Mouse (Mus musculus): ENCODE data around the gene Kdm6a. TPM values are rescaled to one million over a fixed set of nuclear protein-coding genes. Genes with fewer than 3 reads are reported as not detected.

Gene Kdm6a
- polyA plus RNA-seq, 1 experiment from 2014 or later = 25.1 TPM

DNA sequence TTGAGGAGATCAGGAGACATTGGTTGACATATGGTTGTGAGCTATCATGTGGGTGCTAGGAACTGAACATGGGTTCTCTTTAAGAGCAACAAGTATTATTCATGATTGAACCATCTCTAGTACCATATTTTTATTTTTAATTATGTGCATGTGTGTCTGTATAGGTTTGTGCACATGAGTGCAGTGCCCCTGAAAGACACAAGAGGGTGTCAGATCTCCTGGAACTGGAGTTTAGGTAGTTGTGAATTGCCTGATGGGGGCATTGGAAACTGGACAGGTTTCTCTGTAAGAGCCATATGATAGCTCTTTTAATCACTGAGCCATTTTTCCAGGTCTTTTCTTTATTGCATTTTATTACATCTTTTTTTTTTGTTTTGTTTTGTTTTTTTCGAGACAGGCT, 6.6 kb downstream of the Kdm6a start:
- H3K4me2 ChIP-seq = no peak overlapping the region
- no peak overlapping the region for H3K9ac ChIP-seq (ENCODE audit: low read depth, low read length)
- H3K4me3 ChIP-seq (ENCODE audit: low read depth, low read length) = no peak overlapping the region
- no peaks in the 10 kb centered on the region for H3K4me1 ChIP-seq (ENCODE audit: control insufficient read depth, insufficient read depth, low read length)
- WGBS (ENCODE audit: insufficient replicate concordance) = 88% methylated on average over 1 of the region's 1 CpGs
- no peaks in the 10 kb centered on the region for H3K27me3 ChIP-seq (ENCODE audit: control insufficient read depth, insufficient read depth, low read length)
- no peaks in the 10 kb centered on the region for H3K36me3 ChIP-seq (ENCODE audit: control insufficient read depth, insufficient read depth, low read length)
- ATAC-seq (replicated peaks; ENCODE audit: insufficient number of reproducible peaks, low FRiP score, low TSS enrichment) = no peak
- H3K27ac ChIP-seq (ENCODE audit: low read depth, low read length) = no peak overlapping the region
- H3K9me3 ChIP-seq (replicated peaks; ENCODE audit: control insufficient read depth, low read length) = no peaks in the 10 kb centered on the region

DNA sequence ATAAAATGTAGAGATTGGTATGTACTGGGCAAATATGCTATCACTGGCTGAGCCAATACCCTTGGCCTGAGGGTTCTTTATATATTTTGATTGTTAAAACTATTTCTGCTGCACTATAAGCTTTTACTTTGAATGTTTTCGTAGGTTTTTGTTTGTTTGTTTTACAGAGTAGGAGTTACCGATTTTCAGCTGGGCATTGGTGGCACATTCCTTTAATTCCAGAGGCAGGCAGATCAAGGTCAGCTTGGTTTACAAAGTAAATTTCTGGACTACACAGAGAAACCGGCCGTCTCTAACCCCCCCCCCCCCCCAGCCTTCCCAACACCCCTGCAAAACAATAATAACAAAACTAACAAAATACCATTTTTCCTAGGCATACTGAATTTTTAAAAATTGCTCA, 12.5 kb downstream of the Kdm6a start:
- no peak overlapping the region for H3K27ac ChIP-seq (ENCODE audit: low read depth, low read length)
- peaks cover 2% of the 10 kb centered on the region; the same call in 1 of the 2 replicates for H3K4me1 ChIP-seq (ENCODE audit: control insufficient read depth, insufficient read depth, low read length)
- H3K27me3 ChIP-seq (ENCODE audit: control insufficient read depth, insufficient read depth, low read length) = no peaks in the 10 kb centered on the region
- no peaks in the 10 kb centered on the region for H3K36me3 ChIP-seq (ENCODE audit: control insufficient read depth, insufficient read depth, low read length)
- no peak overlapping the region for H3K4me3 ChIP-seq (ENCODE audit: low read depth, low read length)
- ATAC-seq (replicated peaks; ENCODE audit: insufficient number of reproducible peaks, low FRiP score, low TSS enrichment) = no peak
- no peak overlapping the region for H3K9ac ChIP-seq (ENCODE audit: low read depth, low read length)
- H3K4me2 ChIP-seq = no peak overlapping the region
- H3K9me3 ChIP-seq (replicated peaks; ENCODE audit: control insufficient read depth, low read length) = no peaks in the 10 kb centered on the region
- 23% methylated on average over 4 of the region's 4 CpGs for WGBS (ENCODE audit: insufficient replicate concordance)

DNA sequence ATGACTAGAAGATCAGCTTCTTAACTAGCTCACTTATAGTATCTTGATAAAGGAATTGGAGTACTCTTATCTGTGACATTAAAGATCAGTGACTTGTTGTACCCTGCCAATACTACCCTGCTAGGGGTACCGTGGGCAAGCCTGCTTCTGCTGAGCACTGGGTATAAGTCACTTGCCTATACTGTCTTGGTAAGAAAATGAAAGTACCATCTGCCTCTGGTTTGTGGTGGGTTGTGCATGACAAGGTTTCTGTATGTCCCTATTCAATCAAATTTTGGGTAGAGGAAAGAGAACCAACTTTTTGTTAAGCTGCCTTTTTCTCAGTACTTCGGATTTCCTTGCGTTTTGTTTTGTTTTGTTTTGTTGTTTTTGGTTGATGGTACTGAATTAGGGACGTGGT, 15.4 kb downstream of the Kdm6a start:
- no peak overlapping the region for H3K4me2 ChIP-seq
- no peak overlapping the region for H3K4me3 ChIP-seq (ENCODE audit: low read depth, low read length)
- H3K4me1 ChIP-seq (ENCODE audit: control insufficient read depth, insufficient read depth, low read length) = peaks cover 2% of the 10 kb centered on the region; the same call in 1 of the 2 replicates
- H3K27ac ChIP-seq (ENCODE audit: low read depth, low read length) = no peak overlapping the region
- WGBS (ENCODE audit: insufficient replicate concordance) = 78% methylated on average over 4 of the region's 4 CpGs
- H3K36me3 ChIP-seq (ENCODE audit: control insufficient read depth, insufficient read depth, low read length) = no peaks in the 10 kb centered on the region
- no peaks in the 10 kb centered on the region for H3K27me3 ChIP-seq (ENCODE audit: control insufficient read depth, insufficient read depth, low read length)
- no peak for ATAC-seq (replicated peaks; ENCODE audit: insufficient number of reproducible peaks, low FRiP score, low TSS enrichment)
- no peaks in the 10 kb centered on the region for H3K9me3 ChIP-seq (replicated peaks; ENCODE audit: control insufficient read depth, low read length)
- no peak overlapping the region for H3K9ac ChIP-seq (ENCODE audit: low read depth, low read length)

DNA sequence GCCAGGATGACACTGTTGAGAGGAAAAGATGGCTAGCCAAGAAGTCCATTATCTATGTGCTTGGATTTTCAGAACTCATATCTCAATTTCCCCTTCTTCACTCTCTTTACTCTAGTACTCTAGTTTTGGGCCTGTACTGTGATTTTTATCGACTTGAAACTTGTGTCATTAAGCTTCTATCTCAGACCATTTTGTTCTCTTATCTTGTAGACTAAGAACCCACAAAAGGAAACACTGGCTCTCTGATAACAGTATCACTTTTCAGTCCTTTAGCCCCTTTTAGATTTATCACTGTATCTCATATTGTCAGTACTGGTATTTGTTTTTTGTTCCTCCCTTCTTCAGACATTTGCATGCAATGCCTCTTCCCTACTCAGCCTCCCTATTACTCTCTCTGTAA, 17.1 kb downstream of the Kdm6a start:
- H3K4me3 ChIP-seq (ENCODE audit: low read depth, low read length) = no peak overlapping the region
- no peaks in the 10 kb centered on the region for H3K27me3 ChIP-seq (ENCODE audit: control insufficient read depth, insufficient read depth, low read length)
- no peaks in the 10 kb centered on the region for H3K36me3 ChIP-seq (ENCODE audit: control insufficient read depth, insufficient read depth, low read length)
- no peak for ATAC-seq (replicated peaks; ENCODE audit: insufficient number of reproducible peaks, low FRiP score, low TSS enrichment)
- H3K9me3 ChIP-seq (replicated peaks; ENCODE audit: control insufficient read depth, low read length) = no peaks in the 10 kb centered on the region
- no peak overlapping the region for H3K9ac ChIP-seq (ENCODE audit: low read depth, low read length)
- 15% methylated on average over 1 of the region's 1 CpGs for WGBS (ENCODE audit: insufficient replicate concordance)
- no peak overlapping the region for H3K4me2 ChIP-seq
- H3K27ac ChIP-seq (ENCODE audit: low read depth, low read length) = no peak overlapping the region
- H3K4me1 ChIP-seq (ENCODE audit: control insufficient read depth, insufficient read depth, low read length) = peaks cover 2% of the 10 kb centered on the region; the same call in 1 of the 2 replicates

DNA sequence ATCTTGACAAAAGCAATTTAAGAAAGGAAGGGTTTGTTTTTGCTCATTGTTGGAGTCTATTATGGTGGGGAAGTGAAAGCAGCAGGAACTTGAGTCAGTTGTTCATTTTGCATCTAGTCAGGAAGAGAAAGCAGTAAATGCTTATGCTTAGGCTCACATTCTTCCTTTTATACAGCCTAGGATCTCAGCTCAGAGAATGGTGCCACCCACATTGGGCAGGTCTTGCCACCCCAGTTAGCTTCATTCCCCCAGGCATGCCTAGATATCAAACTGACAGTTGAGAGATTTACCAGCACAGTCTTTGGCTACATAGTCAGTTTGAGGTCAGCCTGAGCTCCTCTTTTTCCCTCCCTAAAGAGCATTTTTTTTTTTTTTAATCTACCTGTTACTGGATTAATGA, 24.8 kb downstream of the Kdm6a start:
- no peaks in the 10 kb centered on the region for H3K9me3 ChIP-seq (replicated peaks; ENCODE audit: control insufficient read depth, low read length)
- no peak overlapping the region for H3K4me2 ChIP-seq
- H3K9ac ChIP-seq (ENCODE audit: low read depth, low read length) = no peak overlapping the region
- no peaks in the 10 kb centered on the region for H3K27me3 ChIP-seq (ENCODE audit: control insufficient read depth, insufficient read depth, low read length)
- no peak overlapping the region for H3K27ac ChIP-seq (ENCODE audit: low read depth, low read length)
- H3K36me3 ChIP-seq (ENCODE audit: control insufficient read depth, insufficient read depth, low read length) = no peaks in the 10 kb centered on the region
- no peak overlapping the region for H3K4me3 ChIP-seq (ENCODE audit: low read depth, low read length)
- ATAC-seq (replicated peaks; ENCODE audit: insufficient number of reproducible peaks, low FRiP score, low TSS enrichment) = no peak
- no peaks in the 10 kb centered on the region for H3K4me1 ChIP-seq (ENCODE audit: control insufficient read depth, insufficient read depth, low read length)

DNA sequence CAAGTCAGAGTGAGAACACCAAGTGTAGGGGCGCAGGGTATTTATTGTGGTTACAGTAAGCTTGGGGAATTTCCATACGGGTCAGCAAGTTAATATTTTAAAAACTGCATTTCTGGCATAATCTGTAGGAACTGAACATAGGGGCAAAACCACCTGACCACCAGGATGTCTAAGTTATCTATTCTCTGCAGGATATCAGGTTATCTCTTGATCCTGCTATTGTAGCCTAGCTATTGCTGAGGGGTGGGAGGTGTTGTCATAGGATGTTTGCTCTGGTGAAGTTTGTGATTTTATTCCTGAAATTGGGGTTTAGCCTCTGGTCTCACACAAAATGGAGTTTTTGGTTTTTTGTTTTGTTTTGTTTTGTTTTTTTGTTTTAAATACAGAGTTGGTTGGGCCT, 25.9 kb downstream of the Kdm6a start:
- Histone ChIP-seq H3K4me3 (ENCODE audit: low read depth, low read length) (no peak overlapping the region), H3K9me3 (replicated peaks; ENCODE audit: control insufficient read depth, low read length) (no peaks in the 10 kb centered on the region), H3K9ac (ENCODE audit: low read depth, low read length) (no peak overlapping the region), H3K27me3 (ENCODE audit: control insufficient read depth, insufficient read depth, low read length) (no peaks in the 10 kb centered on the region), H3K27ac (ENCODE audit: low read depth, low read length) (no peak overlapping the region), H3K4me2 (no peak overlapping the region), H3K4me1 (ENCODE audit: control insufficient read depth, insufficient read depth, low read length) (no peaks in the 10 kb centered on the region), H3K36me3 (ENCODE audit: control insufficient read depth, insufficient read depth, low read length) (no peaks in the 10 kb centered on the region)
- ATAC-seq (replicated peaks; ENCODE audit: insufficient number of reproducible peaks, low FRiP score, low TSS enrichment) = no peak
- WGBS (ENCODE audit: insufficient replicate concordance) = 75% methylated on average over 2 of the region's 2 CpGs

DNA sequence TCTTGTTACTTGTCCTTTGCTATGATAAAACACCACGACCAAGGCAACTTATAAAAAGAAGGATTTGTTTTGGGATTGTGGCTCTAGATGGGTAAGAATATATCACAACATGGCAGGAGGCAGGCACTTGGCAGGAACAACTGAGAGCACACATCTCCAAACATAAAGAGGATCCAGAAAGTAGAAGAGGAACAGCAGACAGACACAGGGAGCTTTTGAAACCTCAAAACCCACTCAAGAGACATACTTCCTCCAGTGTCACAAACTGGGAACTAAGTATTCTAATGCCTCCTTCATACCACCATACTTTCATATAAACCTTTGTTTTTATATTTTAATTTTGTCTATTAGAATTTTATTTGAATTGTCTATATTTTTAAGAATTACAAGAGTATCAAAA, 77.2 kb downstream of the Kdm6a start:
- no peak overlapping the region for H3K9ac ChIP-seq (ENCODE audit: low read depth, low read length)
- no peaks in the 10 kb centered on the region for H3K27me3 ChIP-seq (ENCODE audit: control insufficient read depth, insufficient read depth, low read length)
- H3K4me1 ChIP-seq (ENCODE audit: control insufficient read depth, insufficient read depth, low read length) = no peaks in the 10 kb centered on the region
- no peak overlapping the region for H3K4me3 ChIP-seq (ENCODE audit: low read depth, low read length)
- H3K27ac ChIP-seq (ENCODE audit: low read depth, low read length) = no peak overlapping the region
- peaks cover 4% of the 10 kb centered on the region for H3K36me3 ChIP-seq (ENCODE audit: control insufficient read depth, insufficient read depth, low read length)
- no peak for ATAC-seq (replicated peaks; ENCODE audit: insufficient number of reproducible peaks, low FRiP score, low TSS enrichment)
- H3K4me2 ChIP-seq = no peak overlapping the region
- WGBS (ENCODE audit: insufficient replicate concordance) = 81% methylated on average over 1 of the region's 1 CpGs
- no peaks in the 10 kb centered on the region for H3K9me3 ChIP-seq (replicated peaks; ENCODE audit: control insufficient read depth, low read length)

DNA sequence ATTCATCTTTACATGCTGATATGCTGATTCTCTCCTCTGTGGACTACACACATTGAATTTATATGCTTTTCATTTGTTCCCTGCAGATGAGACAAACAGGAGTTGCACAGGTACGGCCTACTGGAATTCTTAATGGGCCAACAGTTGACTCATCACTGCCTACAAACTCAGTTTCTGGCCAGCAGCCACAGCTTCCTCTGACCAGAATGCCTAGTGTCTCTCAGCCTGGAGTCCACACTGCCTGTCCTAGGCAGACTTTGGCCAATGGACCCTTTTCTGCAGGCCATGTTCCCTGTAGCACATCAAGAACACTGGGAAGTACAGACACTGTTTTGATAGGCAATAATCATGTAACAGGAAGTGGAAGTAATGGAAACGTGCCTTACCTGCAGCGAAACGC, 88.2 kb downstream of the Kdm6a start:
- Histone ChIP-seq H3K27ac (ENCODE audit: low read depth, low read length) (no peak overlapping the region), H3K9ac (ENCODE audit: low read depth, low read length) (no peak overlapping the region), H3K27me3 (ENCODE audit: control insufficient read depth, insufficient read depth, low read length) (no peaks in the 10 kb centered on the region), H3K9me3 (replicated peaks; ENCODE audit: control insufficient read depth, low read length) (no peaks in the 10 kb centered on the region), H3K36me3 (ENCODE audit: control insufficient read depth, insufficient read depth, low read length) (peaks cover 5% of the 10 kb centered on the region; the same call in 1 of the 2 replicates), H3K4me3 (ENCODE audit: low read depth, low read length) (no peak overlapping the region), H3K4me2 (no peak overlapping the region), H3K4me1 (ENCODE audit: control insufficient read depth, insufficient read depth, low read length) (no peaks in the 10 kb centered on the region)
- no peak for ATAC-seq (replicated peaks; ENCODE audit: insufficient number of reproducible peaks, low FRiP score, low TSS enrichment)
- WGBS (ENCODE audit: insufficient replicate concordance) = 89% methylated on average over 4 of the region's 4 CpGs

DNA sequence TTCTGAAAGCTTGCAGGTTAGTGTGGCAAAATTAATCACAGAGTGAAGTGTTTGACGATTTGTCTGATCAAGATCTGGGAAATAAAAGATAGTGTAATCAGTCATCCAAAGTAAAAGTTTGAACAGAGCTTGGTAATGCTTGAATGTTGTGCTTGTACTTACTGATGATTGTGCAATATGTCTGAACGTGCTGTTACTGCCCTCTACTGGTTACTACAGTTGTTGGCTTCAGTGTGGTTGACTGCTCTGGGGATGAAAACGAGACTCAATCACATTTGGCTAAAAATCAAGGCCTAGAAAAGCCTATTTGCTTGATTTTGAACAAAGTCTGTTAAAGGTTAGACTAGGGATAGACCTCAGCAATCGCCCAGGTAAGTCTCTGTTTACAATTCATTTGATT, 92.4 kb downstream of the Kdm6a start:
- H3K9me3 ChIP-seq (replicated peaks; ENCODE audit: control insufficient read depth, low read length) = no peaks in the 10 kb centered on the region
- H3K4me3 ChIP-seq (ENCODE audit: low read depth, low read length) = no peak overlapping the region
- H3K27ac ChIP-seq (ENCODE audit: low read depth, low read length) = no peak overlapping the region
- peaks cover 5% of the 10 kb centered on the region; the same call in 1 of the 2 replicates for H3K36me3 ChIP-seq (ENCODE audit: control insufficient read depth, insufficient read depth, low read length)
- 53% methylated on average over 4 of the region's 4 CpGs for WGBS (ENCODE audit: insufficient replicate concordance)
- H3K4me1 ChIP-seq (ENCODE audit: control insufficient read depth, insufficient read depth, low read length) = no peaks in the 10 kb centered on the region
- H3K27me3 ChIP-seq (ENCODE audit: control insufficient read depth, insufficient read depth, low read length) = no peaks in the 10 kb centered on the region
- H3K9ac ChIP-seq (ENCODE audit: low read depth, low read length) = no peak overlapping the region
- no peak overlapping the region for H3K4me2 ChIP-seq
- no peak for ATAC-seq (replicated peaks; ENCODE audit: insufficient number of reproducible peaks, low FRiP score, low TSS enrichment)
